Mouse (Mus musculus): ENCODE results near the gene Dst. TPM values are rescaled to one million over a fixed set of nuclear protein-coding genes. Genes with fewer than 3 reads are reported as not detected.
"Not testable (repeated sequence)": the region's sequence is repeated elsewhere in the genome, so short reads cannot be mapped to it uniquely, and the experiment has no call there.

Dst gene
- total RNA-seq, 2 experiments from 2014 or later = 95.3 to 136 TPM

- no peak for DNase-seq
Measured at GRCm38 (mm10) chr1:34299507-34299906, 391.5 kb downstream of the Dst start.

DNA sequence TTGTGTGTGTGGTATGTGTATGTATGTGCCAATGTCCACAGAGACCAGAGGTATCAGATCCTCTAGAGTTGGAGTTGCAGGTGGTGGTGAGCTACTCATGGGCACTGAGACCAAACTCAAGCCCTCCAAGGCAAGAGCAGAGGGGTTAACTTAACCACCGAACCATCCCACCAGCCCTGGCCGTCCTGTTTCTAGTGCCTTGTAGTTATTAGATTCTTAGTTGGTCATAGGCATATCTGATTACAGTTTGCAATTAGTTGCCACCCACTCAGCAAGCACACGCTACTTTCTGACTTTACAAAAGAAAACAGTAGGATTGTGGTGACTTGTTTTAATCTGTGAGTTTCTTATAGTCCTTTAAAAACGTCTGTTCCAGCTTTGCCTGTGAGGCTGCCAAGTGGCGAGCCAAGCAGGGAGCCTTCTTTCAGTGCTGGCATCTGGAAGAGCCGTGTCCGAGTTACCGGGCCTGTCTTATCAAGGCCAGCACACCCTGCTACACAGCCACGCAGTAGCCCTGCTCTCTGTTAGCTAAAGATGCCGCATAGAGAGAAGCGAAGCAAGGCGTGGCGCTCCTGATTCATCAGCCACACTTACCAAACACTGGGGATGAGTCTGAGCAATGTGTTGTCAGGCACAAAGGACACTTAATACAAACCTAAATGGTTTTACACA lies 392.4 kb downstream of the Dst start:
- DNase-seq = no peak

DNA sequence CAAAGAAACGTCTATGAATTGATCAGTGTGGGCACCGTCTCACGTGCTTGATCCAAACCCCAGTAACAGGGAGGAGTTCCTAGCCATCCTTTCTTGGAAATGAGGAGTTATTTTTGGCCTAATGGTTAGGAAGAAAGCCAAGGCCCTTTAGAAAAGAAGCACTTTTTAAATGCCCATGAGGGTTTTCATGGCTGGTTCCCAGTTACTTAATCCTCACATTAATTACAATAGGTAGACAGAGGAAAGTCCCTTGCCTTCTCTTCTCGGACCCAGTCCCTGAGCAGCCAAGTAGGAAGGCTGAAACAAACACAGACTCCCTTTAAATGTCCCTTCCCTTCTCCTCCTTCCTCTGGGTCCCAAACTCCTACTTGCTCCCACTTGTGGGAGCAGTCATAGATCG lies 396.2 kb downstream of the Dst start:
- no peak for DNase-seq

DNA sequence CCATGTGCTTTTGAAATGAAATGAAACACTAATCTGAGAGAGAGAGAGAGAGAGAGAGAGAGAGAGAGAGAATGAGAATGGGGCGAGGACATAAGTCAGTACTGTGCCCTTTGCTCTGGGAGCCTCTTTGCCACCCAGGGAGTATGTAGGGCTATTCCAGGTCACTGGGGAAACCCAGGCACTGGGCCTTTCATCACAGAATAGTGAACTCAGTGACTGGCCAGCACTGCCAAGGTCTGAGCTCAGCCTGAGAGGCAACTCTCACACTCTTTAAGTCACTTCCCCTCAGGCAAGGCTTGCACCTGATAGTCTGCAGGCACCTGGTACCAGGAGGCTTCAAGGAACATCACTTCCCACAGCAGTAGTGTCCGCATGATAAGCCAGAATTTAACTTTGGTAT lies 398.7 kb downstream of the Dst start:
- peak; percentile 28 for DNase-seq

DNA sequence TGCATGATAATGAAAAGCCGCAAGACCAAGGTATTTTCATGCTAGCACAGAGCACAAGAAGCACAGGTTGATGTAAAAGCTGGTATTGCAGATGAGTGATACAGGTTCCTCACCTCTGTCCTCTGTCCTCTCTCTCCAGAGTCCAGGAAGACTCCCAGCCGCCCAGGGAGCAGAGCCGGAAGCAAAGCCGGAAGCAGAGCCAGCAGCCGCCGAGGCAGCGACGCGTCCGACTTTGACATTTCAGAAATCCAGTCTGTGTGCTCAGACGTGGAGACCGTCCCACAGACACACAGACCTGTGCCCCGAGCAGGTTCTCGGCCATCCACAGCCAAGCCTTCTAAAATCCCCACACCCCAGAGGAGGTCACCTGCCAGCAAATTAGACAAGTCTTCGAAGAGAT lies 399.2 kb downstream of the Dst start:
- no peak for DNase-seq

DNA sequence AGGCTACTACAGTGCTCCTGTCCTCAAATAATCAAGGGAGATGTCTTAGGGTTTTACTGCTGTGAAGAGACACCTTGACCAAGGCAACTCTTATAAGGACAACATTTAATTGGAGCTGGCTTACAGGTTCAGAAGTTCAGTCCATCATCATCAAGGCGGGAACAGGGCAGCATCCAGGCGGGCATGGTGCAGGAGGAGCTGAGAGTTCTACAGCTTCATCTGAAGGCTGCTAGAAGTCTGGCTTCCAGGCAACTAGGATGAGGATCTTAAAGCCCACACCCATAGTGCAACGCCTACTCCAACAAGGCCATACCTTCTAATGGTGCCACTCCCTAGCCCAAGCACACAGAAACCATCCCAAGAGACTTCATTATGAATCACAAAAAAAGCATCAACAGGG lies 400.8 kb downstream of the Dst start:
- not testable (repeated sequence) for DNase-seq

DNA sequence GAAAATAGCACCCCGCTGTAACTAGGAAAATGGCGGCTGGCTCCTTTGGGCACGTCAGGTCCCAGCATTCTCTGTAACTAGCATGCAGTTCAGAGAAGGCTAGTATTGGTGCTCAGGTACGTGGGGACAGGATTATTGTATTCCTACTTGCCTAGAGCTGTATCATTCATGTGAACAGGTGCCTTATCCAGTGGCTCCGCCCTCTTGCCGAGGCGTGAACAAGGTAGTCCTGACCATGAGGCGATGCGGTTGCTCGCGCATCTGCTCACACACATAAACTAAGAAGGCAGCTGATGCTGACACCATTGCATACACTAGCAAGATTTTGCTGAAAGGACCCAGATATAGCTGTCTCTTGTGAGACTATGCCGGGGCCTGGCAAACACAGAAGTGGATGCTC lies 401.4 kb downstream of the Dst start:
- no peak for DNase-seq

- no peak for DNase-seq
Measured at GRCm38 (mm10) chr1:34310532-34311250, 402.7 kb downstream of the Dst start.

GRCm38 (mm10) chr1:34312806-34313205 lies 404.8 kb downstream of the Dst start:
- DNase-seq = no peak

- no peak for DNase-seq
Measured at GRCm38 (mm10) chr1:34315381-34315780, 407.4 kb downstream of the Dst start.

DNA sequence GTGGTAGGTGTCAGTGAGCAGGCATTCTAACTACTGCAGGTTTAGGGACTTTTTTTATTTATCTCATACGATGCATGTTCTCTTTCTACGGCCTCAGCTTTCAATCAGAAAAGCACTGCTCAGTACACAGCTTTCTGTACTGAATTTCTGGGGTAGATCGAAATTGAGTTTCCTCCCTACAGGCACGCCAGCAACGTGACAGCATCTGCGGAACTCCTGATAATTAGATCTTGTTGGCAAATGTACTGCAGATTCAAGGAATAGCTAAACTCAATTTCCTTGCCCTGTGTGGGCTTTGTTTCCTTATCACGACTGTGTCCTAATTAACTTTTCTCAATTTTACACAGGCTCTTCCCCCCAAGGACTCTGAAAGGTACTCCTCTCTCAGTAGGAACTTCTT lies 416.2 kb downstream of the Dst start:
- no peak for DNase-seq

GRCm38 (mm10) chr1:34328606-34329005 lies 420.6 kb downstream of the Dst start:
- DNase-seq = no peak

GRCm38 (mm10) chr1:34331767-34332166 lies 423.7 kb downstream of the Dst start:
- DNase-seq = no peak

Small RNA genes within 50 kb of the gene (microRNA-seq; reads per million reads assigned to microRNA genes)
- gene Mir6896 = not detected

Other genes with a start within 250 kb of the Dst start
- 10 to 100 TPM in 1 of 2 experiments, 1 to 10 TPM in 1; 8.6 to 10.9 TPM for gene Prim2, start 238.4 kb upstream of the Dst start, total RNA-seq (2021)
- 10 to 100 TPM; 11.6 to 14.6 TPM for gene Rab23, start 188.3 kb upstream of the Dst start, total RNA-seq (2021)
- 10 to 100 TPM; 15.7 to 19.8 TPM for gene Bag2, start 150.4 kb upstream of the Dst start, total RNA-seq (2021)
- gene Zfp451, start 93.6 kb upstream of the Dst start, total RNA-seq (2021) = 10 to 100 TPM; 28.4 to 36.2 TPM
- gene Bend6, start 409 bp upstream of the Dst start, total RNA-seq (2021) = 1 to 10 TPM; 1.5 TPM